Mouse (Mus musculus): ENCODE results near the gene Rab15. TPM values are rescaled to one million over a fixed set of nuclear protein-coding genes. Genes with fewer than 3 reads are reported as not detected.

Rab15 gene
- polyA plus RNA-seq, 1 experiment = 0.06 TPM

- H3ac ChIP-seq (ENCODE audit: control insufficient read depth, insufficient read length, low read depth) = peak within 1 kb of the TSS; percentile 75
- peaks cover 6% of the 10 kb centered on the region for H3K79me2 ChIP-seq (ENCODE audit: control insufficient read depth, insufficient read depth)
- no peaks in the 10 kb centered on the region for H3K27me3 ChIP-seq (ENCODE audit: control insufficient read depth, insufficient read depth, insufficient read length)
- H3K4me3 ChIP-seq (ENCODE audit: insufficient read depth, poor library complexity, severe bottlenecking) = peak within 1 kb of the TSS; percentile 41
- no peaks in the 10 kb centered on the region for H3K36me3 ChIP-seq (ENCODE audit: control insufficient read depth, insufficient read depth)
- no peaks in the 10 kb centered on the region for H3K79me3 ChIP-seq (ENCODE audit: low read depth)
- TF ChIP-seq FOSL1 (IDR thresholded peaks at IDR 0.05; ENCODE audit: insufficient read depth, low read length, poor library complexity, severe bottlenecking) = no peak
Measured at GRCm38 (mm10) chr12:76765354-76765851, 57.3 kb downstream of the Rab15 start, which contains the start of the genes Churc1 and Fntb. Gene Churc1 (plus strand): TSS chr12:76765538. Gene Fntb (plus strand): TSS chr12:76765589.

DNA sequence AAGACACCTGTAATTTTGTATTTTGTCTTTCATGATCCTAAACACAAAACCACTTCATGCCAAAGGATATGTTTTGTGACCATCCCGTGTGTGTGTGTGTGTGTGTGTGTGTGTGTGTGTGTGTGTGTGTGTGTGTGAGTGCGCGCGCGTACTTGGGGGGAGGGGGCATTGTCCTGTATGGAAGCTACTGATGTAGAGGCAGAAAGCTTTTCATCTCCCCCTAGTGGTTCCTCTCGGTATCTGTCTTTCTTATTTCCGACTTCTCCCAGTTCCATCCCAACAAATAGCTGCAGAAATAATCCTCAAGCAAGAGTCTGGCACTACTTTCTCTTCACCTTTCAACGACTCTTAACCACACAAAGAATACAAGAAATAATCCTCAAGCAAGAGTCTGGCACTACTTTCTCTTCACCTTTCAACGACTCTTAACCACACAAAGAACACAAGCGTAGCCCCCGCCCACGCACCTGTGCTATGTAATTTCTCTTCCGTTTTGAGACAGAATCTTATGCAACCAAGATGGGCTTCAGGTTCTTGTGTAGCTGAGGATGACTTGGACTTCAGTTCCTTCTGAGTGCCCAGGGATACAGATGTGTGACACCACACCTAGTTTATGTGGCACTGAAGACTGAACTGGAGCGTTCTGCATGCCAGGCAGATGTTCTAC is 69.9 kb downstream of the Rab15 start:
- peaks cover 5% of the 10 kb centered on the region for H3K27me3 ChIP-seq (ENCODE audit: control insufficient read depth, insufficient read depth, insufficient read length)
- TF ChIP-seq FOSL1 (IDR thresholded peaks at IDR 0.05; ENCODE audit: insufficient read depth, low read length, poor library complexity, severe bottlenecking) (no peak), MYOD1 (IDR thresholded peaks at IDR 0.05; ENCODE audit: control insufficient read depth, insufficient read length, low read depth) (no peak), CEBPB (IDR thresholded peaks at IDR 0.05; ENCODE audit: low read depth) (no peak), MAX (IDR thresholded peaks at IDR 0.05) (no peak), USF1 (IDR thresholded peaks at IDR 0.05; ENCODE audit: low read depth) (no peak)
- no peak overlapping the region for H3K4me3 ChIP-seq (ENCODE audit: insufficient read depth, poor library complexity, severe bottlenecking)
- H3K79me2 ChIP-seq (ENCODE audit: control insufficient read depth, insufficient read depth) = no peaks in the 10 kb centered on the region
- no peaks in the 10 kb centered on the region for H3K79me3 ChIP-seq (ENCODE audit: low read depth)
- no peak overlapping the region for H3ac ChIP-seq (ENCODE audit: control insufficient read depth, insufficient read length, low read depth)
- H3K36me3 ChIP-seq (ENCODE audit: control insufficient read depth, insufficient read depth) = no peaks in the 10 kb centered on the region

GRCm38 (mm10) chr12:76750866-76751459 is 71.7 kb downstream of the Rab15 start:
- no peak overlapping the region for H3ac ChIP-seq (ENCODE audit: control insufficient read depth, insufficient read length, low read depth)

More at GRCm38 (mm10) chr12:76750866-76751459, 71.7 kb downstream of the Rab15 start:
- no peaks in the 10 kb centered on the region for H3K79me3 ChIP-seq (ENCODE audit: low read depth)
- TF ChIP-seq MAX (IDR thresholded peaks at IDR 0.05) = no peak
- TF ChIP-seq USF1 (IDR thresholded peaks at IDR 0.05; ENCODE audit: low read depth) = no peak
- no peak for TF ChIP-seq MYOG (IDR thresholded peaks at IDR 0.05; ENCODE audit: control insufficient read depth, extremely low read depth, insufficient read length)
- no peak for TF ChIP-seq CEBPB (IDR thresholded peaks at IDR 0.05; ENCODE audit: low read depth)
- no peak for TF ChIP-seq FOSL1 (IDR thresholded peaks at IDR 0.05; ENCODE audit: insufficient read depth, low read length, poor library complexity, severe bottlenecking)
- TF ChIP-seq CTCF (IDR thresholded peaks at IDR 0.05; ENCODE audit: control insufficient read depth, insufficient read depth, insufficient read length) = no peak
- no peak for TF ChIP-seq MYOD1 (IDR thresholded peaks at IDR 0.05; ENCODE audit: control insufficient read depth, insufficient read length, low read depth)
- H3K4me3 ChIP-seq (ENCODE audit: insufficient read depth, poor library complexity, severe bottlenecking) = no peak overlapping the region
- peaks cover 5% of the 10 kb centered on the region for H3K27me3 ChIP-seq (ENCODE audit: control insufficient read depth, insufficient read depth, insufficient read length)
- H3K79me2 ChIP-seq (ENCODE audit: control insufficient read depth, insufficient read depth) = no peaks in the 10 kb centered on the region
- H3K36me3 ChIP-seq (ENCODE audit: control insufficient read depth, insufficient read depth) = no peaks in the 10 kb centered on the region

Other genes starting within 250 kb of the Rab15 start
- 0.15 TPM for gene Sptb, start 112.4 kb downstream of the Rab15 start, polyA plus RNA-seq (2012; fragmentation: generic; extraction: Trizol)
- 62.0 TPM for gene Churc1, start 57.4 kb downstream of the Rab15 start, polyA plus RNA-seq (2012; fragmentation: generic; extraction: Trizol)
- 19.6 TPM for gene Fntb, start 57.3 kb downstream of the Rab15 start, polyA plus RNA-seq (2012; fragmentation: generic; extraction: Trizol)
- not detected for gene Gpx2, start 27.4 kb downstream of the Rab15 start, polyA plus RNA-seq (2012; fragmentation: generic; extraction: Trizol)
- gene Max, start 139.3 kb upstream of the Rab15 start, polyA plus RNA-seq (2012; fragmentation: generic; extraction: Trizol) = 52.9 TPM